Mouse (Mus musculus): ENCODE data around the gene Cep152. TPM values are rescaled to one million over a fixed set of nuclear protein-coding genes. Genes with fewer than 3 reads are reported as not detected.

Cep152 gene
- 7.0 and 7.2 TPM in 2 replicates for polyA plus RNA-seq (2016; fragmentation: Nextera tagmentation; extraction: Ambion mirVana)

DNA sequence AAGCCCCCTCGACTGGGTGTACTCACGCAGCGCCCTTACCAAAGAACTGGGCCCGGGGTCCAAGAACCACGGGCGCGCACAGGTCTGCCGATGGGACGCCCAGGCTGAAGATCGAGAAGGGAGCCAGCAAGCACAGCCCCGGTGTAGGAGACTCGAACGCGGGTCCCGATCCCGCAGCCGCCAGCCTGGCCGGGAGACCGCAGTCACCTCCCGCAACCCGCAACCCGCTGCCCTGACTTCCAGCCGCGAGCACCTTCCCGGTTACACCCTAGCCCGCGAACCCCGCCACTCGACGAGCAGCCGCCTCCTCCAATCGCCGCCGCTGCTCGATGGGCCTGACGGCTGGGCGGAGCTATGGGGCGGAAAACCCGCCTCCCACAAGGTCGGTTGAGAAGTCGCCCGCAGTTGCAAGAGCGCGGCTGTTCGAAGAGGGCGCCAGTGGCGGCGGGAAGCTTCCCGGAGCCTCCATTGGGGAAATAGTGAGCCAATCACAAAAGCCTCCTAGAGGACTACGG, at the start of gene Cep152:
Gene Cep152 (minus strand): TSS at position 277 of the 515 bp plus-strand sequence.
- peaks cover 27% of the 10 kb centered on the region for H3K36me3 ChIP-seq
- H3K4me2 ChIP-seq: peak within 1 kb of the TSS; percentile 85
- ATAC-seq: peak; percentile 99
- H3K9ac ChIP-seq: peak within 1 kb of the TSS; percentile 87
- H3K4me3 ChIP-seq: peak within 1 kb of the TSS; percentile 84
- H3K4me1 ChIP-seq: peaks cover 33% of the 10 kb centered on the region
- no peaks in the 10 kb centered on the region for H3K9me3 ChIP-seq (replicated peaks)
- WGBS (ENCODE audit: insufficient replicate concordance): 1% methylated on average over 50 of the region's 50 CpGs
- peak within 1 kb of the TSS; percentile 72 for H3K27ac ChIP-seq
- H3K27me3 ChIP-seq (replicated peaks): 0 out of 2 replicates have a peak, but pooled peaks cover 4% of the 10 kb centered on the region

DNA sequence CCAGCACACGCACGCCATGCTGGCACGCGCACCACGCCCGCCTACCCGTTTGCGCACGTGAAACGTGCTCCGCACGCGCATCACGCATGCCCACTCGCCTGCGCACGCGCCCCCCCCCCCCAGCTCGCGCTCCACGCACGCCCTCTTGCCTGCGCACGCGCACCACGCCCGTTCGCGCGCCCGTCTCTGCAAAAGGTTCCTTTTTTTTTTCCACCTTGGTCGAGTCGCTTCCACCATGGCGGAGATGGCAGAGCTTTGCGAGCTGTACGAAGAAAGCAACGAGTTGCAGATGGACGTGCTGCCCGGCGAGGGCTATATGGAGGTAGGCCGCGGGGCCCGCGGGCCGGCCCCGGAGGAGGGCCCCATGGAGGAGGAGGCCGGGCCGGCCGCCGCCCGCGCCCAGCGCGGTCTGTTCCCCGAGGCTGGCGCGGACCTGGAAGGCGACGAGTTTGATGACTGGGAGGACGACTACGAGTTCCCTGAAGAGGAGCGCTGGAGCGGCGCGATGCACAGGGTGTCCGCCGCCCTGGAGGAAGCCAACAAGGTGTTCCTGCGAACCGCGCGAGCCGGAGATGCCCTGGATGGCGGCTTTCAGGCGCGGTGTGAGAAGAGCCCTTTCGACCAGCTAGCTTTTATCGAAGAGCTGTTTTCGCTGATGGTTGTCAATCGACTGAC, 48.2 kb upstream of the Cep152 start, which contains the start of gene Eid1:
Gene Eid1 (plus strand): TSS at position 139 of the 675 bp plus-strand sequence.
- peak within 1 kb of the TSS; percentile 92 for H3K4me2 ChIP-seq
- peak; percentile 92 for ATAC-seq
- peaks cover 32% of the 10 kb centered on the region for H3K4me1 ChIP-seq
- H3K36me3 ChIP-seq: no peaks in the 10 kb centered on the region
- WGBS (ENCODE audit: insufficient replicate concordance): under 1% methylated on average over 61 of the region's 79 CpGs
- H3K27ac ChIP-seq: peak within 1 kb of the TSS; percentile 91
- H3K9me3 ChIP-seq (replicated peaks): no peaks in the 10 kb centered on the region
- H3K27me3 ChIP-seq (replicated peaks): no peaks in the 10 kb centered on the region
- H3K9ac ChIP-seq: peak within 1 kb of the TSS; percentile 85
- H3K4me3 ChIP-seq: peak within 1 kb of the TSS; percentile 81

DNA sequence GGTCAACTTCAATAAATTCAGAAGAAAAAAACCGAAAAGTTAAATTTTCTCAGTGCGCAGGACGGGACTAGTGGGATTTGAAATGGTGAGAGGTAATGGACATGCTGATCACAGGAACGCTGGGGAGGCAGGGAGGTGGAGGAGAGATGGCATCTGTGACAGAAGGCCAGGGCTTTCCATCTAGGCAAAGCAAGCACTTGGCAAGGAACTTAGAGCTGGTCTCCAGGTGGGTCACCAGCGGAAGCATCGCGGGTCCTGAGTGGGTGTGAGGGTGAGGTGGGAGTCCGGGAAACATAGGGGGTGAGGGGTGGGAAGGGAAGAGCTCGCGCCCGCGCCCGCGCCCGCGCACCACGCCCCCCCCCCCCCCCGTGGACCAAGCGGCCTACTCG, 47.6 kb upstream of the Cep152 start:
- H3K4me2 ChIP-seq: peak overlapping the region; percentile 92
- WGBS (ENCODE audit: insufficient replicate concordance): 24% methylated on average over 8 of the region's 20 CpGs
- ATAC-seq: peak; percentile 24

DNA sequence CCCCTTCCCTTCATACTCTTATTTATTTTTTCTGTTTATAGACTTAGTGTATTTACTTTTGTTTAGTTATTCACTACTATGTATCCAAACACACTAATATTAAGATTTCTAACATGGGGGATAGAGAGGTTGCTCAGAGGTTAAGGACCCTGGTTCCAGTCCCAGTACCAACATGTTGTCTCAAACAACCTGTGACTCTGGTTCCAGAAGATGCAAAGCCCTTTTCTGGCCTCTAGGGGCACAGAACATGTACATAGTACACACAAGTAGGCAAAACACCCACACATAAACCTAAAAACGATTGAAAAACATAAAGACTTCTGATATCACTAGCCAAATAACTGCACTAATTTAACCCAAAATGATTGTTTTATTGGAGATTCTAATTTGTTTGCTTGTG, 45.9 kb upstream of the Cep152 start:
- no peak overlapping the region for H3K27ac ChIP-seq
- no peak overlapping the region for H3K4me3 ChIP-seq
- H3K9me3 ChIP-seq (replicated peaks): no peaks in the 10 kb centered on the region
- peaks cover 54% of the 10 kb centered on the region for H3K4me1 ChIP-seq
- no peak overlapping the region for H3K4me2 ChIP-seq
- H3K36me3 ChIP-seq: no peaks in the 10 kb centered on the region
- no peak for ATAC-seq
- no peak overlapping the region for H3K9ac ChIP-seq
- no peaks in the 10 kb centered on the region for H3K27me3 ChIP-seq (replicated peaks)
- 20% methylated on average over 1 of the region's 1 CpGs for WGBS (ENCODE audit: insufficient replicate concordance)

More for the DNA sequence above, 47.6 kb upstream of the Cep152 start:
- H3K27me3 ChIP-seq (replicated peaks): no peaks in the 10 kb centered on the region
- peaks cover 37% of the 10 kb centered on the region for H3K4me1 ChIP-seq
- no peaks in the 10 kb centered on the region for H3K36me3 ChIP-seq
- H3K9ac ChIP-seq: peak overlapping the region; percentile 85
- H3K27ac ChIP-seq: peak overlapping the region; percentile 91
- no peaks in the 10 kb centered on the region for H3K9me3 ChIP-seq (replicated peaks)
- H3K4me3 ChIP-seq: peak overlapping the region; percentile 81

DNA sequence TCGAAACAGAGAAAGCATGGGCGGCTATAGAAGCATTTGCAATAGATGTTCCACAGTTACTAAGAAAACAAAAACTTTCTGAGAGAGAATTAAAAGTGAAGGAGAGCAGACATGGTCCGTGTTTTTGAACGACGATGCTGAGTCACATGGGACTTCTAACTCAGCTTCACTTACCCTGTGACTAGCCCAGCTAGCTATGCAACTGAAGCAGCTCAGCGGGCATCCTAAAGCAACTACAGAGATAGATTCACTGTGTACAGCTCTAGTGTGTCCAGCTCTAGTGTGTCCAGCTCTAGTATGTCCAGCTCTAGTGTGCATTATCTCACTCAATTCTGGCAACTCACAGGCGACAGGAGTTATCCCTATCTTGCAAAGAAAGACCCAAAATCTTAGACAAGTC, 42.8 kb upstream of the Cep152 start:
- 68% methylated on average over 7 of the region's 7 CpGs for WGBS (ENCODE audit: insufficient replicate concordance)
- Histone ChIP-seq H3K27ac (peak overlapping the region; percentile 75), H3K4me2 (peak overlapping the region; percentile 44), H3K9me3 (replicated peaks) (no peaks in the 10 kb centered on the region), H3K4me3 (no peak overlapping the region), H3K36me3 (no peaks in the 10 kb centered on the region), H3K4me1 (peaks cover 62% of the 10 kb centered on the region), H3K27me3 (replicated peaks) (no peaks in the 10 kb centered on the region), H3K9ac (no peak overlapping the region)
- no peak for ATAC-seq

DNA sequence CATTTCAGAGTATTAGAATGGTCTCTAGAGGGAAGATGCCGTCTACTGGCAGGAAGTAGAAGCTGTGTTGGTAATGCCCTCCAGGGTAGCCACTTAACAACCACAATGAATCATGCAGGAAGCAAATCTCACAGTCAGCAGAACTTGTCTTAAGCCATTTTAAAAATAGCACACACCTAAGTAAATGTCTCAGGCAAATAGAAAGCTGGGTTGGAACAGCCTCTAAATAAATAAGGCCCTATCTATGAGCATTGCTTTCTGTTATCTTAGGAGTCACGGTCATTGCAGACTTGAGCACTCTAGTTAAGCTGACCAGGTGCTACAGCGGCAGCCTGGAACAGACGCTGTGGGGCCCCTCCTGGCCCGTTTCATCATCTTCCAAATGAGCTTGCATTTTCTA, 42.3 kb upstream of the Cep152 start:
- no peaks in the 10 kb centered on the region for H3K9me3 ChIP-seq (replicated peaks)
- no peak overlapping the region for H3K9ac ChIP-seq
- 13% methylated on average over 5 of the region's 5 CpGs for WGBS (ENCODE audit: insufficient replicate concordance)
- H3K36me3 ChIP-seq: no peaks in the 10 kb centered on the region
- ATAC-seq: peak; percentile 77
- H3K4me3 ChIP-seq: no peak overlapping the region
- no peaks in the 10 kb centered on the region for H3K27me3 ChIP-seq (replicated peaks)
- peak overlapping the region; percentile 75 for H3K27ac ChIP-seq
- H3K4me2 ChIP-seq: peak overlapping the region; percentile 44
- peaks cover 61% of the 10 kb centered on the region for H3K4me1 ChIP-seq

DNA sequence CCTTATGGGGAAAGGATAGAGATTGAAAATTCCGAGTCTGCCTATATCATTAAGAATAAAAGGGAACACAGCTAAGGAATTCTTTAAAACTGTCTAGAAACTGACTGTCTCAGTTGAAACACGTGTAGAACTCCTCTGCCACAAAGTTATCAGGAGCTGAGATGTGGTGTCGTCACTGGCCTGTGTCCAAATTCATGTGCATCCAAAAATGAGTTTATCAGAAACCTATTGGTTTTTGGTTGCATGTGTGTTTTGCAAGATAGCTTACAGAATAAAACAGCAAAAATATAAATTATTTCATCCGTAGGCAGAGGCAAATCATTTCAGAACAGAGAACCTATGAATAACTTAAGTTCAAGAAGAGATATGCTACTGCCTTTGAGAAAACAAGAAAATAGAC, 41.8 kb upstream of the Cep152 start:
- no peak overlapping the region for H3K4me3 ChIP-seq
- H3K9me3 ChIP-seq (replicated peaks): no peaks in the 10 kb centered on the region
- H3K4me1 ChIP-seq: peaks cover 62% of the 10 kb centered on the region
- 29% methylated on average over 4 of the region's 4 CpGs for WGBS (ENCODE audit: insufficient replicate concordance)
- peak overlapping the region; percentile 24; the same call in 1 of the 2 replicates for H3K9ac ChIP-seq
- no peaks in the 10 kb centered on the region for H3K36me3 ChIP-seq
- peak overlapping the region; percentile 75 for H3K27ac ChIP-seq
- peak overlapping the region; percentile 44 for H3K4me2 ChIP-seq
- no peak; the same call in 1 of the 2 replicates for ATAC-seq
- H3K27me3 ChIP-seq (replicated peaks): no peaks in the 10 kb centered on the region

DNA sequence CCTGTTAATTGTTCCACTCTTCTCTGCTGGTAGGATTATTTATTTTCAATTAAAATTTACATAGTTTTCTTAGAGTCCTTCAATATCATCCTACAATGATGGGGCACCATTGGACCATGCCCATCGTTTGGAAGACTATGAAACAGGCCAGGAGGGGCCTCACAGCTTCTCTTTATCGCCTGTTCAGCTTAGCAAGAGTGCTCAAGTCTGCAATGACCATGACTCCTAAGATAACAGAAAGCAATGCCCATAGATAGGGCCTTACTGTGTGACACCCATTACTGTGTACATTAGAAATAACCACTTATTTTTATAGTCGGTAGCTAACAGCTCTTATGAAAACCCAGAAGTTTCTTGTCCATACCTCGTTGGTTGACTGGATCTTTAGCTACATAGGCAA, 41.0 kb upstream of the Cep152 start:
- H3K27me3 ChIP-seq (replicated peaks): peaks cover 4% of the 10 kb centered on the region; the same call in 1 of the 2 replicates
- no peak overlapping the region for H3K4me3 ChIP-seq
- peak overlapping the region; percentile 75 for H3K27ac ChIP-seq
- no peaks in the 10 kb centered on the region for H3K9me3 ChIP-seq (replicated peaks)
- peak; percentile 90 for ATAC-seq
- no peaks in the 10 kb centered on the region for H3K36me3 ChIP-seq
- peak overlapping the region; percentile 38 for H3K4me2 ChIP-seq
- H3K4me1 ChIP-seq: peaks cover 70% of the 10 kb centered on the region
- 36% methylated on average over 4 of the region's 4 CpGs for WGBS (ENCODE audit: insufficient replicate concordance)
- H3K9ac ChIP-seq: peak overlapping the region; percentile 24; the same call in 1 of the 2 replicates

DNA sequence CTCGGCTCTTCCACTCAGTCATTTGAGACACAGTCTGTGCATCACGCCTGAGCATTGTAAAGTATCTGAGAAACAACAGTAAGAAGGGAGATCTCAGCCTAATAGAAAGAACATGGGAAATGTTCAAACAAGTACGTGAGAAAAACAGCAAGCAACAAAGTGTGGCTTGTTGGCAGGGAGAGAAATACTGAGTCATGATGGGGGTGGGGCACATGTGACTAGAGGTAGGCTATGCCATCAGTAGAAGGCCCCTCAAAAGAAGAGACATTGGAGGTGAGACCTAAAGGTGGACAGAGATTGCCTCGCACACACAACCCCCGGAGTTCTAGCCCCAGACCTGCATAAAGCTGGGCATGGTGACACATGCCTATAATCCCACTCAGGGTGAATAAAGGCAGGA, 40.3 kb upstream of the Cep152 start:
- no peak overlapping the region for H3K4me3 ChIP-seq
- WGBS (ENCODE audit: insufficient replicate concordance): 74% methylated on average over 5 of the region's 5 CpGs
- H3K36me3 ChIP-seq: no peaks in the 10 kb centered on the region
- H3K27ac ChIP-seq: peak overlapping the region; percentile 75
- peak overlapping the region; percentile 20; the same call in 1 of the 2 replicates for H3K9ac ChIP-seq
- H3K9me3 ChIP-seq (replicated peaks): no peaks in the 10 kb centered on the region
- ATAC-seq: peak; percentile 45
- peaks cover 76% of the 10 kb centered on the region for H3K4me1 ChIP-seq
- peak overlapping the region; percentile 38; the same call in 1 of the 2 replicates for H3K4me2 ChIP-seq
- H3K27me3 ChIP-seq (replicated peaks): peaks cover 6% of the 10 kb centered on the region; the same call in 1 of the 2 replicates

DNA sequence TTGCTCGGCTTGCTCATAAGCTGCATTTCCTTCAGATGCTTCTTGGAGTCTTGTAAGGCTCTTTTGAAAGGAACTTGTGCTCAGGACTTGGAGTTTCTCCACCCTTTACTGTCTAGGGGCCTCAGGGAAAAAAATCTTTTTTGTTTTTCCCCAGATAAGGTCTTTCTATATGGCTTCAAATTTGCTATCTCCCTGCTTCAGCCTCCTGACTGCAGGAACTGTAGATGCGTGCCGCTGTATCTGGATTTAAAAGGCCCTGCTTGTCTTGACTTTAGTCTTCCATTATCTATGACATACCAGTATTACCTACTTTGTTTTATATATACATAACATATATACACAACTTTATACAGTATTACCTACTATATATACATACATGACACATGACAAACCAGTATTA, 37.6 kb upstream of the Cep152 start:
- peaks cover 61% of the 10 kb centered on the region for H3K4me1 ChIP-seq
- no peak for ATAC-seq
- peaks cover 6% of the 10 kb centered on the region; the same call in 1 of the 2 replicates for H3K27me3 ChIP-seq (replicated peaks)
- H3K27ac ChIP-seq: no peak overlapping the region
- 47% methylated on average over 3 of the region's 3 CpGs for WGBS (ENCODE audit: insufficient replicate concordance)
- H3K4me3 ChIP-seq: no peak overlapping the region
- H3K9me3 ChIP-seq (replicated peaks): no peaks in the 10 kb centered on the region
- no peak overlapping the region for H3K9ac ChIP-seq
- no peak overlapping the region for H3K4me2 ChIP-seq
- no peaks in the 10 kb centered on the region for H3K36me3 ChIP-seq

DNA sequence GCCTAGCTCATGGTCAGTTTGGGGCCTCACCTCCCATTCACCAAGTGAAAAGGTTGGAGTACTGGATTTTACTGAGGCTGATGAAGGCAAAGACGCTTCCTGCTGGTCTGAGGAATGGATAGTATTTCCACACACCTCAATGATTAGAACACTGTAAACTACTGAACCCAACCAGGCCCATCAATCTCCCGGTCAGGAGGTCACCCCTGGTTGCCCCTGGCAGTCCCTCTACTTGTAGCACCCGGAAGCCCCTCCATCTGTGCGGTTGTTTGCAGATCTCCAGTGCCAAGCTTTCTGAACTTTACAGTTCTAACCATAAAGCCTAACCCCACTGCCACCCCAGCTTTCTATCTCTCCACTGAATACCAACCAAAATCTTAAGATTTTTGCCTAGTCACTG, 36.2 kb upstream of the Cep152 start:
- H3K27me3 ChIP-seq (replicated peaks): peaks cover 6% of the 10 kb centered on the region; the same call in 1 of the 2 replicates
- H3K4me1 ChIP-seq: peaks cover 47% of the 10 kb centered on the region
- WGBS (ENCODE audit: insufficient replicate concordance): 75% methylated on average over 4 of the region's 4 CpGs
- no peaks in the 10 kb centered on the region for H3K36me3 ChIP-seq
- H3K27ac ChIP-seq: no peak overlapping the region
- ATAC-seq: no peak
- H3K4me2 ChIP-seq: peak overlapping the region; percentile 39
- H3K9ac ChIP-seq: peak overlapping the region; percentile 1; the same call in 1 of the 2 replicates
- H3K4me3 ChIP-seq: no peak overlapping the region
- no peaks in the 10 kb centered on the region for H3K9me3 ChIP-seq (replicated peaks)

DNA sequence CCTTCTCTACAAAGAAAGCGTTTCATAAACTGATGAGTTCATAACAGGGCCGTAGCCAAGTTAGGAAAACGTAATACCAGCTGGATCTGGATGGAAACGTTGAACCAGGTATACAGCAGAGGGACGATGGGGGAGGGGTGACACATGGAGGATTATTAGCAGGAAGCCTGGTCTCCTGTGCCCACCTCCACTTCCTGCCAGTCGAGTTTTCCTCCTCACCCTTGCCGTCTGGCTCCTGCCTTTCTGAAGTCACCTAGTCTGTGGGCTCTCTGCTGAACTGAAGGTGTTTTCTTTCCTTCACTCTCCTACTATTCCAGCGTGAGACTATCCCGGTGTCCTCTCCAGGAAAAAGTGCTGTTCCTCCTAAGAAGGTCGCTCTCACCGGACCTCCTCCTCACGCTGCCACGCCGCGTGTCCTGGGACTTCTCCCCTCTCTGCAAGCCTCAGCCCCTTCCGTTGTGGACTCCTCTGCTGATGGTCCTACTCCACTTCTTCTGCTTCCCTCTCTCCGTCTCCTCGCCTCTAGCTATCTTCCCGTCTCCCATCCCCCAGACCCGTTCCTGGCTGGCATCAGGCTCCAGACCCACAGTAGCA, 35.7 kb upstream of the Cep152 start:
- Histone ChIP-seq H3K36me3 (no peaks in the 10 kb centered on the region), H3K4me3 (peak overlapping the region; percentile 4; the same call in 1 of the 2 replicates), H3K9me3 (replicated peaks) (no peaks in the 10 kb centered on the region), H3K9ac (peak overlapping the region; percentile 1; the same call in 1 of the 2 replicates), H3K4me2 (peak overlapping the region; percentile 39), H3K27ac (no peak overlapping the region), H3K4me1 (peaks cover 42% of the 10 kb centered on the region), H3K27me3 (replicated peaks) (peaks cover 6% of the 10 kb centered on the region; the same call in 1 of the 2 replicates)
- 35% methylated on average over 20 of the region's 20 CpGs for WGBS (ENCODE audit: insufficient replicate concordance)
- ATAC-seq: 0 out of 2 replicates have a peak, but pooled peaks have one; percentile 10
